Mouse (Mus musculus) right cerebral cortex, adult 2 months (tissue): ENCODE results near the gene Sesn1.
"Not testable (repeated sequence)": the region's sequence is repeated elsewhere in the genome, so short reads cannot be mapped to it uniquely, and the experiment has no call there.

ENCODE experiments used
- DNase-seq, 2 experiments: peaks; one replicate each; pipeline ENCODE4 v3.0.0; 2021 to 2022; ENCODE audit warnings: low spot score in 2 of 2

The Sesn1 gene

DNA sequence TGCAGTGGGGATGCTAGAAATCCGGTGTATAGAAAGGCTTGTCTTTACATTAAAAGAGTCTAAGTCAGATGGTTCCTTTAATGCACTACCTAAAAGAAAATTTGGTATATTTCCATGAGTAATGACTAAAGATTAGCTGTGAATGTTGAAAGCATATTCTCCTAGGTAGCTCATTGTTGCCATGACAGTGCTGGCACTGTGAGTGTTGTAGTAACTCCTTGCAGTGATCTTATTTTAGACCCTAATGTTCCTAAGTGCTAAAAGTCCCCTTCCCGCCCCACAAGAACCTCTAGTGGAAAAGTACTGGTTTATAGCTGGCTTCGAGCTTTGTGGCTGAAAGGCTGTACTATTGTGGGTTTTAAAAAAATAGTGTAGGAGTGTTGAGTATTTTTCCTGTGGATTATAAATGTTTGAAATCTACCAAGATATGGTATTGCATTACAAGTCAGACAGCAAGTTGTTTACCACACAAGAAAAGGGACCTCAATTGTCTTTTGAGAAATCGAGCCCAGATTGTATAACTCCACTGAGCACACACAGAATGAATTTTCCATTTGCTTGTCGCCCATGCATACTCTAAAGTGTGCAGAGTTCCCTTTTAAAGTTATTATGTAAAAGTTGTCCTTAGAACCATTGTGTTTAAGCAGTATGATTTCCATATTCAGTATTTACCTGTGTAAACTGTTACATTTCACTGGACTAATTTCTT, 13.0 kb downstream of the Sesn1 start:
- peak; percentile 49 to 59 for DNase-seq

DNA sequence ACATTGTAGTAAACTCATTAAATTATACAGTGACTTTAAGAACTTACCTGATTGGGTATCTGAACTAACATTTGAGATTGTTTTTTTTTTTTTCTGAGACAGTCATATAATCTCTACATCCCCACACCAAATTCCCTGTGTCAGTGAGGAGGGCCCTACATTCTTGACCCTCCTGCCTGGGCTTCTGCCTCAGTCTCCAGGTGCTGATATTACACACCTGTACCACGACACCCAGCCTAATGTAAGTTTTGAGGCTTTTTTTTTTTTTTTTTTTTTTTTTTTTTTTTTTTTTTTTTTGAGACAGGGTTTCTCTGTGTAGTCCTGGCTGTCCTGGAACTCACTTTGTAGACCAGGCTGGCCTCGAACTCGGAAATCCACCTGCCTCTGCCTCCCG, 13.5 kb downstream of the Sesn1 start:
- not testable (repeated sequence) for DNase-seq

DNA sequence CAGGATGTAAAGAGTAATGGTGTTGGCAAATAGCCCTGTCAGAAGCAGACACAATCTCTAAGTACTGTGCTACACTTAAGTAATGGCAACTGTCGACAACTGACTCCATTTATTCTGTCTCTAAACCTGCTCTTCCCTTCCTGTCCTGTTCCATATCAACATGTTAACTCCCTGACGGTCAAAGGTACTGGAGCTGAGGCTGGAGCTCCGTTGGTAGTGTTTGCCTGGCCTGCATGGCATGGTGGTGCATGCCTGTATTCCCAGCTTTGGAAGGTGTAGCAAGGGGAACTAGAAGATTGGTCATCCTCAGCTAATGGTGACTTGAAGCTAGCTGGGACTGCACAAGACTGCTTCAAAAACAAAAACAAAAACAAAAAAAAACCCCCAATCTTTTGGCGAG, 14.2 kb downstream of the Sesn1 start:
- DNase-seq = no peak

DNA sequence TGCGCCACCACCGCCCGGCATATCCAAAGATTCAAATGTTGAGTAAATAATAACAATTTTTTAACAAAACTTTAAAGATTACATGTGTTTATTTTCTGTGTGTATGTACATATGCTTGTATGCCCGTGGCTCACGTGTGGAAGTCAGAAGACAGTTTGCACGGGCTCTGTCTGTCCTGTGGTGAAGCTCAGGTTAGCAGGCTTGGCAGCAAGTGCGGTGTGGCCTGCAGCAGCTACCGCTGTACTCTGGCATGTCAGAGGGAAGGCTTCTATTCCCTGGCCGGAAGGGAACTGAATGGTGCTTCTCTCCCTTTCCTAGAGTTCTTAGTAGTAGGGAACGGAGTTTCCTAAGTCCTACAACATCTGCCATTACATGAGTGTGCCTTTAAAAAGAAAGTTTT, 15.3 kb downstream of the Sesn1 start:
- DNase-seq = no peak

DNA sequence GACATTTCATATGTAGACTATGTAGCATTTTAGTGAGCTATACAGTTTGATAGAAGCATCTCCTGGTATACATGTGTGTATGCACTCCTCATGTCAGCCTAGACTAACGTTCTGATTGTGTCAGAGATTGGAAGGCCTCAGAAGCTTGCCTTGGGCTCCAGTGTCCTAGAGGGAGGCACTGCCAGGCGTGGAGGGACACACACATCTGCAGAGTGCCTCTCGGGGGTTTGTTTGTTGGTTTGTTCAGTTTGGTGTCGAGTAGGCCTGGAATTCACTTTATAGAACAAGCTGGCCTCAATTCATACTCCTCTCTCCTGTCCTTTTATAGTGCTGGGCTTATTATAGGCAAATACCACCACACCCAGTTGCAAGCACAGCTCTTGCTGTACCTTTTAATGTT, 16.3 kb downstream of the Sesn1 start:
- DNase-seq = no peak

DNA sequence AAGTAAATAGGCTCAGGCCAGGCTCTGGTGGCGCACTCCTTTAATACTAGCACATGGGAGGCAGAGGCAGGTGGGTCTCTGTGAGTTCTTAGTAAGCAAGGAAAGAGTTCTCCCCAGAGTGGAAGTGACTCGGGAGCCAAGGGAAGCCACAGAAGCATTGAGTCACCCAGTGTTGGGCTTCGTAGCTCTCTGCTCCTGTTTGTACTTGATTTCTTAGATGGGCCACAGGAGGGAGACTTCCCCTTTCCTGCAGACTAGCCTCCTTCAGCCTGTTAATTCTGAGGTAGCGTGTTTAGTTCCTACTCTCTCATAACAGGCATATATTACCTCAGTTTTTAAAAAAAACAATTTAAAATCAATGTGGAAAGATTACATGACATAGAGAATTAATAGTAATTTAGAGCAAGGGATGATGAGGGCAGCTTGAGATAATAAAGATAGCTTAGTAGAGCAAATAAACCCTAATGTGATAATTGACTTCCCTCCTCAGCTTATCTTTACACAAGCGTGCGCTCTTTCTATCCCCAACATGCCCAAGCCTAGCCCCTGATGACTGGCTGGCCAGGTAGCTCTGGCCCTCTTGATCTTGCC, 16.9 kb downstream of the Sesn1 start:
- no peak for DNase-seq

DNA sequence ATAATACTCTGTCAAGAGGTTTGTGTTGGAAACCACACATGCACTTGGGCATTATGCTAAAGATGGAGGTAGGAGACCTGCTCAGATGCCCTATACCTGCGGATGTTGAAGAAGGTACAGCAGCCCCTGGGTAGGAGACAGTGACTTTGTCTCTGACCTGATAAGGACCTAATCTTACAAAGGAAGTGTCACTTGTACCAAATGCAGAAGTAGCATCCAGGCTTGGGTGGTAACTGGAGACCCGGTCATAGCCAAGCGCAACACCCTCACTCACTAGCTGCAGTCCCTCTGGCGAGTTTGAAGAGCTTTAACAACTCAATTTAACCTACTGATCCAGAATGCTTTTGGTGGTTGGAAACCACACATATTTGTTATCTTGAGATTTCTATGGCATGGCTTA, 18.0 kb downstream of the Sesn1 start:
- DNase-seq = no peak

DNA sequence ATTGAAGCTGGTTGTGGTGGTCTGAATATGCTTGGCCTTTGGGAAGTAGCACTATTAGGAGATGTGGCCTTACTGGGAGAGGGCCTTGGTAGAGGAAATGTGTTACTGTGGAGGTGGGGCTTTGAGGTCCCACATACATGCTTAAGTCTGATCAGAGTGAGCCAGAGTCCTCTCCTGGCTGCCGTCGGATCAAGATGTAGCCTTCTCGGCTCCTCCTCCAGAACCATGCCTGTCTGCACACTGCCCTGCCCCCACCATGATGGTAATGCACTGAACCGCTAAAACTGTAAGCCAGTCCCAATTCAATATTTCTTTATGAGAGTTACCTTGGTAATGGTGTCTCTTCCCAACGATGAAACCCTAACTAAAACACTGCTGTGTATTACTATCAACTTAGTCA, 19.5 kb downstream of the Sesn1 start:
- no peak for DNase-seq

DNA sequence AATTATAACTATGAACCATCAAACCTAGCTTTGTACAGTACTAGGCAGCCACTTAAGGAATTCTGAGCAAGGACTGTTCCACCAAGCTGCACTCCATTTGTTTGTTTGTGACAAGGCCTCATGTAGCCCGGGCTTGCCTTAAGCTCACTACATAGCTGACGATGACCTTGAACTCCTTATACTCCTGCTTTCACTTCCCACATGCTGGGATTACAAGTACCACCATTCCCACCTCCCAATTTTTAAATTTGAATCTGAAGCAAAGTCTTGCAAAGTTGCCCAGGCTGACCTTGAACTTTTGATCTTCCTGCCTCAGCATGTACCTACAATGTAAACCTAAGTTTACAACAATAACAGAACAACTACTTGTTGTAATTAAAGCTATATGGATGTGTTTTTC, 20.2 kb downstream of the Sesn1 start:
- DNase-seq = no peak

DNA sequence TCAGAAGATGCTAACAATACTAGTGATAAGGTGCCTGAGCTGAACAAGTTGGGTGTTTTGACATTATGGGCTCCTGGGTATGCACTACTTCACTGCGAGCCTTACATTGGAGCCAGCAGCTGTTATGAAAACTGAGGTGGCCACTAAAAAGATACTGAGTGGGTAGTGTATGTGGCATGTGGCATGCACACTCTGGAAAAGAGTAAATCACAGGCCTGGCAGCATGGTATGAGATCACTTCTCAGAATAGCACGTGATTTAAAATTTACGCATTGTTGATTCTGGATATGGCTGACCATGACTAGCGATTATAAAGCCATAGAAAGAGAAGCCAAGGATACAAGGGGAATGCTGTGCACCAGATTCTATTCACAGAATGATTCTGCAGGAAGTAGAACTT, 20.7 kb downstream of the Sesn1 start:
- no peak for DNase-seq

DNA sequence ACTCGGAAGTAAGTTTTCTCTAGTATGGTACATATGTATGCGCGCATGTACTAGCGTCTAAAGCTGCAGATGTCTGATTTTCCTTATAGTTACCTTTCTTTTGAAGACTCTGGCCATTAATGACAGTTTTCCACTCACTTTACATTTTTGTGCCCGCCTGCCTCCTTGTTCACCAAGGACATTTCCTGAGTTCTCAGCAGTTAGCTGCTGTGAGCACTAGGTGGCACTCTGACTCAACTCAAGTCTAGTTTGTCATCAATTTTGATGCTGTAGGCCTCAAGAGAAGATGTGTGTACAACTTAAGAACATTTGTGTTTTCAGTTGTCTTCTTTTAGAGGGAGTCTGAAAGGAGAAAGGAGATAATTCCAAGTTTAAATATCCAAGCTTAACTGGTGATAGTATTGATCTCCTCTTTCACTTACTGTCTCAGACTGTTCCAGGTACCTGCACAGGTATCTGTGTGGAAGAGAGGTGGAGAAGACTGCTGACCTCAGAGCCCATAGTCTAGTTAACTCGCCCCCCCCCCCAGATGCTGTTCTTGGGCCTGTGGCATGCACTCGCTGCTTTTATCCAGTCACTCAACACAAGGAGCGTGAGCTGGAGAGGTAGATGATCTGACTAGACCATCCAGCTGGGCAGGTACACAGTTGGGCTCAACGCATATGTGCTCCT, 21.3 kb downstream of the Sesn1 start:
- DNase-seq = peak; percentile 80 to 84

DNA sequence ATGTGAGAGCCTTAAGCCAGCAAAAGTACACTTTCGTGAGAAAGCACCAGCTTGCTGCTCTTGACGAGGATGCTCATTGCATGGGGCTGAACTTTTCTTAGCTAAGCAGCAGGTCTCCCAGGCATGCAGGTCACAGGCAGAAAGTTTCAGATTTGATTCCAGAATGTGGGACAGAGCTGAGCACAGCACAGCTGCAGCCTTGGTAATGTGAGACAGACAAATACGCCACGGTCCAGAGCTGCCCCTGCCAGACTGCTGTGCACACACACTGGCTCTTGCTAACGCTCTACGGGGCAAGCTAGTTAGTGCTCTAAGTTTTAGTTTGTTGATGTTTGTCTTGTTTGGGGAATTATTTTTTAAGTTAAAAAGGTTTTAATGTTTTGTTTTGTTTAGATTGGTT, 22.5 kb downstream of the Sesn1 start:
- DNase-seq = no peak

DNA sequence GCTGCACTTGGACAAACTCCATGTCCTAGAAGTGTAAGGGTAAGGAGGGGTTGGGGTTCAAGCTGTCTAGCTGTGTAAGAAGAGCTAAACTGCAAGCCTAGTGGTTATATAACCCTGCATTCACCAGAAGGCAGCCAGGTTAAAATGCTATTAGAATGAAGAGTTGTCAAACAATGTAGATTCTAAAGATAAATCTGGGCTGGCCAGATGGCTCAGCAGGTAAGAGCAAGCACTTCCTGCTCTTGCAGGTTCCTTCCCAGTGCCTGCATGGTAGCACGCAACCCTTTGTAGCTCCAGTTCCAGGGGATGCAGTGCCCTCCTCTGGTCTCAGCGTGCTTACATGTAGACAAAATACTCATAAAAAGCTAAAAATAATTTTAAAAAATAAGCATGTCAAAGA, 24.4 kb downstream of the Sesn1 start:
- no peak for DNase-seq

DNA sequence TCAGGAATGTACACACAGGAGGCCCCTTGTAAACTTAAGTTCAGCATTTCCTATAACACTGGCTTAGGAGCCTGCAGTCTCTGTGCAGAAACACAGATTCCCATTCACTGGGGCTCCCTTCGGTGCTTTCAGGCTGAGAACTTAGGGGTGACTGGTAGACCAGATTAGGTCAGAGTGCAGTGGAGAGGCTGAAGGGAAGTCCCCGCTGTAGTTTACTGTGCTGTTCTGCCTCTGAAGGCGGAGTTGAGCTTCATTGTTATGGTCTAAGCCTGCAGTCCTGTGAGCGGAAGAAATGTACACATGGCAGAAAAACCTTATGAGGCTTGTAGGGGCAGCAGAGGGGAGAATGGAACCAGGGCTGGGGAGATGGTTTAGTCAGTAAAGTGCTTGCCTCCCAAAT, 29.2 kb downstream of the Sesn1 start:
- no peak for DNase-seq

DNA sequence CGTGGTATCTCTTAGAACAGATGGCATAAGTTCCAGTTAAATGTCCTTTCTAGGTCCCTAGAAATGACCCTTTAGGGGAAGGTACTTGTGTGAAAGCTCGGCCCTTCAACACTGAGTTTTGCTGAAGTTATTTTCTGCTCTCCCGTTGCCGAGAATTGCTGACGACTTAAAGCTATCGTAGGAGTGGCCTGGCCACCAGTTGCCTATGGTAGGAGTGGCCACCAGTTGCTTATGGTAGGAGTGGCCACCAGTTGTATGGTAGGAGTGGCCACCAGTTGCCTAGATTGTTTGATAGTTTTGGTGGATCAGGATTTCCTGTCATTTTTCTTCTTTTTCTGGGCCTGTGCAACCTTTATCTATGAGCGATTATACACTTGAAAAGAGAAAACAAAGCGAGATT, 38.0 kb downstream of the Sesn1 start:
- no peak for DNase-seq

DNA sequence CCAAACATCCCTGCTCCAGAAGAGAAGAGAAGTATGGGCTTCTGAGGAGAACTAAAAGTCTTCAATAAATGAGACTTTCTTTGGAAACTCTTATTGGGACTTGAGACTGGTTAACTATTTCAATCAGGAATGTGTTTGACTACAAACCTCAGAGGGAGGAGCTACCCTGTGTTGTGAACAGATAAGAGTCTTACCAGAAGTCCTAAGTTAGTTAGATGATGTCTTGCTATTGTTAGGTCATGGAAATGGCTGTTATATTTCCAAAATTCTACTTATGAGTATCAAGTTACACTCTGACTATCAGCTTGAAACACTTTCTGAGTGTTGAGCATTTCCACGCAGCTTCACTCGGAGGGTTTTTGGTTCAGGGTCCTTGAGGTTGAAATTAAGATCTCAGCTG, 39.0 kb downstream of the Sesn1 start:
- DNase-seq = no peak

DNA sequence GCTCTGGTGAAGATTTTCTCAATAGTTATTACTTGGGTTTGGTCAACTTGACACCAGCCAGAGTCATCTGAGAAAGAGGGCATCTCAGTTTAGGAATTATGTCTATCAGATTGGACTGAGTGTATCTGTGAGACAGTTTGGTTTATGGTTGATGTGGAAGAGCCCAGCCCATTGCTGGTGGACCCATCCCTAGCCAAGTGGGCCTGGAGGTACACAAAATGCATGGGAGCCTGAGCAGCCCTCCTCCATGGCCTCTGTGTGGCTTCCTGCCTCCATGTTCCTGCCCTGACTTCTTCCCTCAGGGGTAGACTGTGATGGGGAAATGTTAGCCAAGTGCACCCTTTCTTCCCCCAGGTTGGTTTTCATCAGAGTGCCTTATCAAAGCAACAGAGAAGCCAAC, 50.1 kb downstream of the Sesn1 start:
- DNase-seq = no peak

DNA sequence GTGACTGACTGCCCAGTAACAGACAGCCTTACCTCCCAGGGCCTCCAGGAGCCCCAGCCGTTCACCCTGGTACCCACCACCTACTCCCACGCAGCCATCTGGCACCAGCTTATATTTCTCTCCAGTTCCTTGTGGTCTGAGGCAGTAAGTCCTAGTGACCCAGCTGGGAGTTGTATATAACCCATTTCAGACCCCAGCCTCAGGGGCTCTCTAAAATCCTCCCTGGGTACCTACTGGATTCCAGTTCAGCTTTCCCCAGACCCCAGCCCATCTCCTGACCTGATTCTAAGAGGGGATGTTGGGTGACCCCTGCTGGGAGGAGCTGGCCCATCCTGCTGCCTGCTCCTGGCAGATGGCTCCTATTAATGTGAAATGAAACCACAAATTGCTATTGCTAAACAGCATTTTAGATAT, 50.5 kb downstream of the Sesn1 start:
- DNase-seq = no peak

DNA sequence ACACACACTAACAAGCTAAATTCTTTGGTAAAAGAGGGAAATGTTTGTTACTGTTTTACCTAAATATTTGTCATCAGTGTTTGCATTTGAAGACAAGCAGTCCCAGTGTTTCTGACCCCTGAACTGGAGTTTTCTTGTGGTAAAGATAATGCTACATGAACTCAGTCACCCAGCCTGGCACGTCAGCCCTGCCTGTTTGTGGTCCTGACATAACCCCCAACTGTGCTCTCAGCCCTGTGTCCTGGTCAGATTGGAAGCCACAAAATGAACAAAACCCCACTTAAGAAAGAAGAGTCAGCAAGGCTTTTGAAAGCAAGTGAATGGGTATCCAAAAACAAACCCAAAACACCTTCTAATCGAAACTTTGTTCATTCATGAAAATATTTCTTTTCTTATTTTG, 53.3 kb downstream of the Sesn1 start:
- DNase-seq = no peak

DNA sequence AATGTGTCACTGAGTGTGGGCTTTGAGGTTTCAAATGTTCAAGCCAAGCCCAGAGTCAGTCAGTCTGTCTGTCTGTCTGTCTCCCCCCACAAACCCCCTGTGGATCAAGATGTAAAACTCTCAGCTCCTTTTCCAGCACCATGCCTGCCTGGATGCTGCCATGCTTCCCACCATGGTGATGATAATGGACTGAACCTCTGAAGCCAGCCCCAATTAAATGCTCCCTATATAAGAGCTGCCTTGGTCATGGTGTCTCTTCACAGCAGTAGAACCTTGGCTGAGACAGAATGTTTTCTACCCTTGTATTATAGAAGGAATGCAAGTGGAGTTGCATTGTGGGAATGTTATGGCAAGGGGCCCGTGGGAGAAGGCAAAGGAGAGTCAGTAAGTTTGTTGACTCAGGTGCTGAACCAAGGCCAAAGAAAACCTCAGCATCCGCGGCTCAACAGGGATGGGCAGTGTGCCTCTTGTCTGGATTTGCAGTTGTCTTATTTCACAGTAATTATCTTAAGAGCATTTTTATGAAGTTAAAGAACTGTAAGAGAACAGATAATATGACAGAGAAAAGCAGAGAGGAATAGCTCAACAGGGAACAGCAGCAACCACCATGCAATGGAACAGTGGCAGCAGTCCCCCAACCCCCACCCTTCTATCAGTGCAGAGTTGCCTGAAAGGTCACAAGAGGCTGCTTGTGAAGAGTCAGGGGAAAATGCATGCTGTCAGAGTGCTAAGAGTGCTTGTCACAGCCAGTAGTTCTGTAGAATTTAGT, 56.5 kb downstream of the Sesn1 start:
- no peak for DNase-seq

DNA sequence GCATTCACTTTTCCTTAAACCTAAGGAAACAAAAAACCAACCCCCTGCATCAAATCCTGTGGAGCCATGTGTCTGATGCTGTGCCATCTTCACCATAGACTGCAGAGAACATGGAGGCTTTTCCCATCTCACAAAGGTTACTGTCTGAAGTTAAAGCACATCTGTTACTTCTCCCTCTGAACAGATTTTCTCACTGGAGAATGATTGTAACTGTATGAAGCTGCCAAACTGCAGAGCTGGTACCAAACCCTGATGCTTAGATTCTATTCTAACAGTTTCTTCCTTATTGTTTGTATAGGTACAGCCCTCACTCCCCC, 57.1 kb downstream of the Sesn1 start:
- DNase-seq = no peak

DNA sequence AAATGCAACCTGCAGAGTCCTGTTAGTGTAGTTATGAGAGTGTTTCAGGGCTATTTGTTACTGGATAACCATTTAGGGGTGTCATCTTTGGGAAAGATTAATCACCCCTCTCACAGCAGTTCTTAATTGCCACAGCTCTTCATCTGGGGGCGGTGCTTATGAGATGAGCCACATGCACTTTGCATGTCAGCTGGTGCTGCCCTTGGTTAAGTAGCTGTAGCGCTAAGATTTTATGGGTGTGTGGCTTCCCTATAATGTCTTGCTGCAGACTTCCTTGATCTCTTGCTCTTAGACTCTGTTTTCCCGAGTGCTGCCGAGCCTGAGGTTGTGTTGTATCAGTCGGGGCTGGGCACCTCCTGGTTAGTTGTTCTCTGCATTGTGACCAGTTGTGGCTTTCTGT, 58.2 kb downstream of the Sesn1 start:
- DNase-seq = no peak

DNA sequence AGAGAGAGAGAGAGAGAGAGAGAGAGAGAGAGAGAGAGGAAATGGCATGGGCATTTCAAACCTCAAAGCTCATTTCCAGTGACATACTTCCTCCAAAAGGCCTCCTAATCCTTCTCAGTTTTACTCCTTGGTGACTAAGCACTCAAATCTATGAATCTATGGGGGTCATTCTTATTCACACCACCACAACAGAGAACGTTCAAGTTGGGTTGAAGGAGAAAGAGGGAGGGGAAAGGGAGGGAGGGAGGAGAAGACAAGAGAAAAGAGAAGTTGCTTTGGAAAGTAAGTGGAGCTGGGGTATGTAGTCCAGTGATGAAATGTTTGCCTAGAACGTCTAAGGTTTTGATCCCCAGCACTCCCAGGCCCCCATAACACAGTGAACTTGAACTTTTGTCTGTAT, 60.4 kb downstream of the Sesn1 start:
- DNase-seq = no peak
